Mouse (Mus musculus): Measurements from ENCODE around the gene Tpi1. TPM values are rescaled to one million over a fixed set of nuclear protein-coding genes. Genes with fewer than 3 reads are reported as not detected.
A peak's percentile ranks its signal among the peaks of the same experiment; 100 is the strongest.
"Not testable (repeated sequence)": the region's sequence is repeated elsewhere in the genome, so short reads cannot be mapped to it uniquely, and the experiment has no call there.

The Tpi1 gene
- polyA plus RNA-seq, 1 experiment: 333 TPM

- no peak for TF ChIP-seq POLR2A (IDR thresholded peaks at IDR 0.05; ENCODE audit: borderline replicate concordance, extremely low read depth, insufficient read depth, insufficient read length, poor library complexity, severe bottlenecking)
- no peak for TF ChIP-seq CTCF (IDR thresholded peaks at IDR 0.05; ENCODE audit: borderline replicate concordance, extremely low read depth, insufficient read depth, insufficient read length)
- DNase-seq (ENCODE audit: low read depth): no peak
Observed at GRCm38 (mm10) chr6:124814448-124814847, 352 bp upstream of the Tpi1 start.

- TF ChIP-seq CTCF (IDR thresholded peaks at IDR 0.05; ENCODE audit: borderline replicate concordance, extremely low read depth, insufficient read depth, insufficient read length) (no peak), POLR2A (IDR thresholded peaks at IDR 0.05; ENCODE audit: borderline replicate concordance, extremely low read depth, insufficient read depth, insufficient read length, poor library complexity, severe bottlenecking) (peak; percentile 28; the same call in 1 of the 2 replicates)
Observed at GRCm38 (mm10) chr6:124813496-124813895, 600 bp downstream of the Tpi1 start.

GRCm38 (mm10) chr6:124812848-124813247 is 1.2 kb downstream of the Tpi1 start:
- TF ChIP-seq POLR2A (IDR thresholded peaks at IDR 0.05; ENCODE audit: borderline replicate concordance, extremely low read depth, insufficient read depth, insufficient read length, poor library complexity, severe bottlenecking): no peak
- TF ChIP-seq CTCF (IDR thresholded peaks at IDR 0.05; ENCODE audit: borderline replicate concordance, extremely low read depth, insufficient read depth, insufficient read length): no peak
- no peak for DNase-seq (ENCODE audit: low read depth)

More at GRCm38 (mm10) chr6:124813496-124813895, 600 bp downstream of the Tpi1 start:
- DNase-seq (ENCODE audit: low read depth): peak; percentile 90

GRCm38 (mm10) chr6:124811701-124812560 is 2.2 kb downstream of the Tpi1 start:
- no peak for TF ChIP-seq POLR2A (IDR thresholded peaks at IDR 0.05; ENCODE audit: borderline replicate concordance, extremely low read depth, insufficient read depth, insufficient read length, poor library complexity, severe bottlenecking)
- TF ChIP-seq CTCF (IDR thresholded peaks at IDR 0.05; ENCODE audit: borderline replicate concordance, extremely low read depth, insufficient read depth, insufficient read length): no peak
- no peak for DNase-seq (ENCODE audit: low read depth)

GRCm38 (mm10) chr6:124811403-124811665 is 2.8 kb downstream of the Tpi1 start:
- TF ChIP-seq POLR2A (IDR thresholded peaks at IDR 0.05; ENCODE audit: borderline replicate concordance, extremely low read depth, insufficient read depth, insufficient read length, poor library complexity, severe bottlenecking) (no peak), CTCF (IDR thresholded peaks at IDR 0.05; ENCODE audit: borderline replicate concordance, extremely low read depth, insufficient read depth, insufficient read length) (no peak)
- no peak for DNase-seq (ENCODE audit: low read depth)

GRCm38 (mm10) chr6:124810566-124811402 is 3.3 kb downstream of the Tpi1 start:
- DNase-seq (ENCODE audit: low read depth): not testable (repeated sequence)

GRCm38 (mm10) chr6:124809775-124810538 is 4.1 kb downstream of the Tpi1 start:
- no peak for DNase-seq (ENCODE audit: low read depth)

GRCm38 (mm10) chr6:124809052-124809774 is 4.9 kb downstream of the Tpi1 start:
- TF ChIP-seq POLR2A (IDR thresholded peaks at IDR 0.05; ENCODE audit: borderline replicate concordance, extremely low read depth, insufficient read depth, insufficient read length, poor library complexity, severe bottlenecking) (no peak), CTCF (IDR thresholded peaks at IDR 0.05; ENCODE audit: borderline replicate concordance, extremely low read depth, insufficient read depth, insufficient read length) (peak; percentile 67)
- peak; percentile 82 for DNase-seq (ENCODE audit: low read depth)

More at GRCm38 (mm10) chr6:124809775-124810538, 4.1 kb downstream of the Tpi1 start:
- no peak for TF ChIP-seq POLR2A (IDR thresholded peaks at IDR 0.05; ENCODE audit: borderline replicate concordance, extremely low read depth, insufficient read depth, insufficient read length, poor library complexity, severe bottlenecking)
- TF ChIP-seq CTCF (IDR thresholded peaks at IDR 0.05; ENCODE audit: borderline replicate concordance, extremely low read depth, insufficient read depth, insufficient read length): no peak

GRCm38 (mm10) chr6:124808358-124809012 is 5.6 kb downstream of the Tpi1 start, which contains the start of gene Spsb2:
Gene Spsb2, plus strand, starts transcription at chr6:124808661.
- peak; percentile 70 for DNase-seq (ENCODE audit: low read depth)
- no peak for TF ChIP-seq POLR2A (IDR thresholded peaks at IDR 0.05; ENCODE audit: borderline replicate concordance, extremely low read depth, insufficient read depth, insufficient read length, poor library complexity, severe bottlenecking)
- TF ChIP-seq CTCF (IDR thresholded peaks at IDR 0.05; ENCODE audit: borderline replicate concordance, extremely low read depth, insufficient read depth, insufficient read length): no peak

- TF ChIP-seq CTCF (IDR thresholded peaks at IDR 0.05; ENCODE audit: borderline replicate concordance, extremely low read depth, insufficient read depth, insufficient read length) (no peak), POLR2A (IDR thresholded peaks at IDR 0.05; ENCODE audit: borderline replicate concordance, extremely low read depth, insufficient read depth, insufficient read length, poor library complexity, severe bottlenecking) (no peak)
- no peak for DNase-seq (ENCODE audit: low read depth)
Observed at GRCm38 (mm10) chr6:124807986-124808357, 6.1 kb downstream of the Tpi1 start.
